Mouse (Mus musculus): Measurements from ENCODE around the gene Sgpl1. TPM values are rescaled to one million over a fixed set of nuclear protein-coding genes. Genes with fewer than 3 reads are reported as not detected.

The Sgpl1 gene
- total RNA-seq (2023), result 125 and 209 TPM in 2 replicates

DNA sequence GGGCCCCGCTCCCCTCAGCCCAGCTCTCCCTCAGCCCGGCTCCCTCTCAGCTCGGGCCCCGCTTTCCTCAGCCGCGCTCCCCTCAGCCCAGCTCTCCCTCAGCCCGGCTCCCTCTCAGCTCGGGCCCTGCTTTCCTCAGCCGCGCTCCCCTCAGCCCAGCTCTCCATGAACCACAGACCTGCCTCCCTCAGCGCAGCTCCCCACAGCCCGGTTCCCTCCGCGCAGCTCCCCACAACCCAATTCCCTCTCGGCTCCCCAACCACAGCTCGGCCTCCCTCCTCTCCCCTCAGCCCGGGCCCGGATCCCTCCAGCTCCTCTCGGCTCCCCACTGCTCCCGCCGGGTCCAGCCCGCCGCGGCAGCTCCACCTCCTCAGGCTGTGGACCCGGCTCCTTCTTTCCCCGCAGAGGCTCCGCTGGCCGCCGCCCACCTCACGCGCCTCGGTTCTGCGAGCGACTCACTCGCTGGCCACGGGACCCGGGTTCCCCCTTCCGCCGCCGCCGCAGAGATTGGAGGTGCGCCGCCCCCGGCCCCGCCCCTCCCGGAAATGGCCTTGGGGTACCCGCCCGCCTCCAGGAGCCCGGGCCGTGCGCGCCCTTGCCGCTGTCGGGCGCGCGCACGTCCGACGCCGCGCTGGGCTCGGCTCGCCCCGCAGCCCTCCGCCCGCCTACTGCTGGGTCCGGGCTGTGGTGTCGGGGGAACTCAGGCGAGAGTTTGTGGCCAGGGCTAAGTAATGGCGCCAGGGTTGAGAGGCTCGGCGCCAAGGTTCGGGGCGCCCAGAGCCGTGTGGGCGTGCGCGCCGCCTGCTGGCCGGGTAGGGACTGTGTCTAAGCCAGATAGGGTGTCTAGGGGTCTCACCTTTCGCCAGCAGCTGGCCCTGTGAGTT is at the start of gene Sgpl1:
Gene Sgpl1, minus strand, starts transcription at position 547 of the 884 bp plus-strand sequence.

DNA sequence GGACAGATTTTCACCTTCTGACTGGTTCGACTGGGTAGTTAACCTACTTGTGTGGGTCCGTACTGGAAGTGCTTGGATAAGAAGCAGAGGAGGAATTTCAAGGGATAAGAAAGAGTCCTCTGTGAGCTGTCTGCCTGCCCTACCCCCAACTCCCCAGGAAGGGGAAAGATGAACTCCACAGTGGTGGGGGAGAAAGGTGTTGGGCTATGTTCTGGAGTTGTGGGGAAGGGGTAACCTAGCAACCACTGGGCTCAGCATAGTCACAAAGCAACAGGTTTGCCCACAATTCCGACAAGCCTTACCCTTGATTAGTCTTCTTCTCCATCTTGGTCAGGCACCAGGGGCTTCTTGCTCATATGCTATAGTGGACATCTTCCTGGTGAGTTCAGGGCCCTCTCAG is 24.2 kb upstream of the Sgpl1 start, which contains the start of gene Tbata:
Gene Tbata, plus strand, starts transcription at position 301 of the 400 bp plus-strand sequence.

DNA sequence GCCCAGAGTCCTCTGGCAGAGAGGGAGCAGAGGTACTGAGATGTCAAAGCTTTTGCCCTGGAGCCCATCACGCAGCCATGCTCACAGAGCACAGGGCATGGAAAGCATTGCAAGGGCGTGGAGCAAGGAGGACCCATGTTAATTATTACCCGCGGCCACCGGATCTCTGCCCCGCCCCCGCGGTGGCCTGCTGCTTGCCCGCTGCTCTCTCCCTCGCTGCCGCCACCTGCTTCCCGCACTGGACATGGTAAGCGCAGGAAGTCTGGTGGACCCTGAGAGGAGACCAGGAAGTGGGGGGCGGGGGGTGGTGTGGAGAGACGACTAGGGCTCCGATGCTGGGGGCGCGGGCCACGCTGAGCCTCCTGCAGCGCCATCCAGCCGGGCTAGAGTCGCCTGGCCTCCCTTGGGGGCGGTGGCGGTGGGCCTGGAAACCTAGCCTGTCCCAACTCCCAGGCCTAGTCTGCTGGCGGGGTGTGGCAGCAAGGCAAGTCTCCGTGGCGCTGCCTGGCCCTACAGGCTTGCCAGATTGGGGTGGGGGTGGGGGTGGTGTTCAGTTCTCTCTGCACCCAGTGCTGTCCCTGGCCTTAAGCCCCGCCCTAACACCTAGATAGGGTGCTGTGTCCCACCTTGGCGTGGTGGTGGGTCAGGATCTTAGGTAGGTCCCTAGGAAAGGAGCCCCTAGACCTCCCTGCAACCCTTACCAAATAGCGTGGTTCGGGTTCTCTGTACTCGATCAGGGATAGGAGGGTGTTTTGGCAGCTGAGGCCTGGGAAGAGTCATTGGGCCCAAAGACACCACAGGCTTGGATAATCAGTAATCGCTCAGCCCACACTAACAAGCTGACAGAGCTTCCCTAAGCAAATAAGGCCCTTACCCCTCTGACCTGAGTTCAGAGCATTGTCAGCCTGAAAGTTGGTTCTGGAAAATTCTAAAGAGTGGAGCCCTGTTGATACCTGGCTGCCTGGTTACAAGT is 58.0 kb downstream of the Sgpl1 start, which contains the start of gene Pcbd1:
Gene Pcbd1, plus strand, starts transcription at position 162 of the 973 bp plus-strand sequence.

Other genes with a start within 250 kb of the Sgpl1 start
- not detected in 2 replicates for gene Pcbd1, start 58.4 kb downstream of the Sgpl1 start, total RNA-seq (2023)
- not detected in 2 replicates for gene Tbata, start 24.3 kb upstream of the Sgpl1 start, total RNA-seq (2023)
- 0.19 TPM in 1 of 2 replicates, not detected in the other for gene Adamts14, start 125.7 kb upstream of the Sgpl1 start, total RNA-seq (2023)
- gene Prf1, start 150.1 kb upstream of the Sgpl1 start, total RNA-seq (2023), result not detected in 2 replicates
- gene Pald1, start 235.8 kb upstream of the Sgpl1 start, total RNA-seq (2023), result 0.14 TPM in 1 of 2 replicates, not detected in the other